Mouse (Mus musculus): ENCODE measurements around the gene Ino80b.

The Ino80b gene

GRCm38 (mm10) chr6:83086121-83087035 is 38.9 kb downstream of the Ino80b start, which contains the start of gene Lbx2:
Gene Lbx2 (plus strand): TSS chr6:83086367.
- DNase-seq (ENCODE audit: low spot score in 2 of 2): no peak

- no peak for DNase-seq (ENCODE audit: low spot score in 2 of 2)
Measured at GRCm38 (mm10) chr6:83084477-83084876, 40.8 kb downstream of the Ino80b start.

GRCm38 (mm10) chr6:83083497-83083896 is 41.7 kb downstream of the Ino80b start:
- no peak for DNase-seq (ENCODE audit: low spot score in 2 of 2)

- no peak for DNase-seq (ENCODE audit: low spot score in 2 of 2)
Measured at GRCm38 (mm10) chr6:83080210-83080609, 45.0 kb downstream of the Ino80b start.

- peak; percentile 99 for DNase-seq (ENCODE audit: low spot score in 2 of 2)
Measured at GRCm38 (mm10) chr6:83078324-83078858, 46.8 kb downstream of the Ino80b start.

GRCm38 (mm10) chr6:83077630-83078323 is 47.5 kb downstream of the Ino80b start, which contains the start of gene Pcgf1:
Gene Pcgf1 (plus strand): TSS chr6:83077869.
- no peak for DNase-seq (ENCODE audit: low spot score in 2 of 2)

- no peak for DNase-seq (ENCODE audit: low spot score in 2 of 2)
Measured at GRCm38 (mm10) chr6:83074979-83075378, 50.3 kb downstream of the Ino80b start.

Measured in heart, adult 9 months (tissue).